Mouse (Mus musculus): Measurements from ENCODE around the gene Kansl1. TPM values are rescaled to one million over a fixed set of nuclear protein-coding genes. Genes with fewer than 3 reads are reported as not detected.

The Kansl1 gene
- total RNA-seq (2014; rRNA removed) (54.9 and 75.5 TPM in 2 replicates), polyA plus RNA-seq (2015; fragmentation: Nextera tagmentation; extraction: Ambion mirVana) (17.9 and 19.0 TPM in 2 replicates)

DNA sequence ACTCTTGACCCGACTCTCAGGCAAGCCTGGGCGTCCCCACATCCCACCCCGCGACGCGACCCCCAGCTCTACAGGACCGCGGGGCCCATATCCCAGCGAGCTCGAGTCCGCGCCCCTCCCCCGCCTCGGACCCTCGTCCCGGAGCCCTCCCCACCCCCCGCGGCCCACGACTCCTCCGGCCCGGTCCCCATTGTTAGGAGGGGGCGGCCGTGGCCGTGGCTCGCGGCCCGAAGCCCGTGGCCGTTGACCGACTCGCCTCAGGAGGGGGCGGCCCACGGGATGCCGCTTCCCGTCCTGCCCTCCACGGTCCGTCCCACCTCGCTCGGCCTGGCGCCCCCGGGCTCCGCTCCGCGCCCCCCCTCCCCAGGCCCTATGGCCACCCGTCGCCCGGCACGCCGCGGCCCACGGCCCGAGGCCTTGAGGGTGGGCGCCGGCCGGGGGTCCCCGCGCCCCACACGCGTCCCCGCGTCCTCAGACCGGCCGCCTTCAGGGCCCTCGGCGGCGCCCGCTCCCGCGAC is at the start of gene Kansl1:
Gene Kansl1, minus strand, starts transcription at position 111 of the 518 bp plus-strand sequence.
- ATAC-seq, result peak; percentile 79
- Histone ChIP-seq H3K4me1 (ENCODE audit: insufficient read depth, low read length) (no peaks in the 10 kb centered on the region), H3K27me3 (ENCODE audit: insufficient read depth, low read length) (no peaks in the 10 kb centered on the region), H3K36me3 (ENCODE audit: insufficient read depth, low read length) (no peaks in the 10 kb centered on the region), H3K9ac (replicated peaks; ENCODE audit: low read length) (peak within 1 kb of the TSS; percentile 94), H3K4me2 (ENCODE audit: low read depth, low read length) (peak within 1 kb of the TSS; percentile 55), H3K27ac (peak within 1 kb of the TSS; percentile 27), H3K4me3 (ENCODE audit: low read length) (peak within 1 kb of the TSS; percentile 98), H3K9me3 (ENCODE audit: low read length) (no peaks in the 10 kb centered on the region)
- WGBS, result under 1% methylated on average over 61 of the region's 69 CpGs
- TF ChIP-seq CTCF (IDR thresholded peaks at IDR 0.05; ENCODE audit: low read depth), result no peak
- peak; percentile 34 for DNase-seq (ENCODE audit: low spot score)

DNA sequence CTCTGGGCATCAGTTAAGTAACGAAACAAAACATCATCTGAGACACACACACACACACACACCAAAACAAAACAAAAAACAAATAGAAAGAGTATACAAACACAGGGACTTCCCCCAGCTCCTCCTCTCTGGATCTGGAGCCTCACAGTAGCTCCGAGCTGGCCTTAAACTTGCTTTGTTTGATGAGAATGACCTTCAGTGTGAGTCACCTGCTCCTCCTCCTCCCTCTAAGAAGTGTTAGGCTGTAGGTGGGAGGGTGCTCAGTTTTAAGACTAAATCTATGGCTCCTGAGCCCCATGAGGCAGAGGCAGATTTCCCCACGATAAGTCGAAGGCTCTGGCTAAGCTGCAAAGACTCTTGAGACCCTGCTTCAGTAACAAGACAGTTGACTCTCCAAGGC is 43.8 kb upstream of the Kansl1 start:
- Histone ChIP-seq H3K27me3 (ENCODE audit: insufficient read depth, low read length) (no peaks in the 10 kb centered on the region), H3K9me3 (ENCODE audit: low read length) (no peaks in the 10 kb centered on the region), H3K4me1 (ENCODE audit: insufficient read depth, low read length) (no peaks in the 10 kb centered on the region), H3K9ac (replicated peaks; ENCODE audit: low read length) (no peak overlapping the region), H3K27ac (no peak overlapping the region), H3K4me2 (ENCODE audit: low read depth, low read length) (no peak overlapping the region), H3K36me3 (ENCODE audit: insufficient read depth, low read length) (peaks cover 42% of the 10 kb centered on the region), H3K4me3 (ENCODE audit: low read length) (no peak overlapping the region)
- TF ChIP-seq CTCF (IDR thresholded peaks at IDR 0.05; ENCODE audit: low read depth), result no peak
- DNase-seq (ENCODE audit: low spot score) (no peak), ATAC-seq (no peak)
- WGBS, result 91% methylated on average over 4 of the region's 4 CpGs

DNA sequence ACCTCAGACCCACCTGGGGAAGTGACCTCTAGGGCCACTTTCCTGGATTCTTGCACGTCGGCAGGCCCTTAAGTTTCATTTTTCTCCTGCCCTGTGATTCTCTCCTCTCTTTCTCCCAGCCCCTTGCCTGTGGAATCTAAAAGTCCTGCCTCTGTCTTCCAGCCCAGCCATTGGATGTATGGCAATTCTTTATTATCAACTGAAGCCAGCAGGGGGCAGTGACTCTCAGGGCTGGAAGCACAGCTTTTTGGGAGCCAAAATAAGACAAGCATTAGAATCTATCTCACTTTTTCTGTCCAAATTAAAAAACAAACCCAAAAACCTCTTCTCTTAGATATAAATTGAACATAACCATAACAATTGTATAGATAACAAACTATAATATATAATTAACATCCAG is 41.9 kb upstream of the Kansl1 start:
- Histone ChIP-seq H3K4me3 (ENCODE audit: low read length) (no peak overlapping the region), H3K9me3 (ENCODE audit: low read length) (no peaks in the 10 kb centered on the region), H3K9ac (replicated peaks; ENCODE audit: low read length) (no peak overlapping the region), H3K27ac (no peak overlapping the region), H3K27me3 (ENCODE audit: insufficient read depth, low read length) (no peaks in the 10 kb centered on the region), H3K36me3 (ENCODE audit: insufficient read depth, low read length) (peaks cover 38% of the 10 kb centered on the region), H3K4me2 (ENCODE audit: low read depth, low read length) (no peak overlapping the region), H3K4me1 (ENCODE audit: insufficient read depth, low read length) (no peaks in the 10 kb centered on the region)
- TF ChIP-seq CTCF (IDR thresholded peaks at IDR 0.05; ENCODE audit: low read depth), result peak; percentile 58
- 94% methylated on average over 2 of the region's 2 CpGs for WGBS
- DNase-seq (ENCODE audit: low spot score) (peak; percentile 66), ATAC-seq (no peak)

GRCm38 (mm10) chr11:104508455-104508854 is 39.8 kb upstream of the Kansl1 start:
- ATAC-seq (no peak), DNase-seq (ENCODE audit: low spot score) (no peak)
- H3K9me3 ChIP-seq (ENCODE audit: low read length), result no peaks in the 10 kb centered on the region
- TF ChIP-seq CTCF (IDR thresholded peaks at IDR 0.05; ENCODE audit: low read depth), result no peak
- no peak overlapping the region for H3K9ac ChIP-seq (replicated peaks; ENCODE audit: low read length)
- H3K27me3 ChIP-seq (ENCODE audit: insufficient read depth, low read length), result no peaks in the 10 kb centered on the region
- no peak overlapping the region for H3K4me3 ChIP-seq (ENCODE audit: low read length)
- WGBS, result 80% methylated on average over 4 of the region's 4 CpGs
- no peaks in the 10 kb centered on the region for H3K4me1 ChIP-seq (ENCODE audit: insufficient read depth, low read length)
- no peak overlapping the region for H3K4me2 ChIP-seq (ENCODE audit: low read depth, low read length)
- H3K36me3 ChIP-seq (ENCODE audit: insufficient read depth, low read length), result peaks cover 34% of the 10 kb centered on the region
- no peak overlapping the region for H3K27ac ChIP-seq

- ATAC-seq, result no peak
Observed at GRCm38 (mm10) chr11:104488292-104488691, 19.6 kb upstream of the Kansl1 start.

GRCm38 (mm10) chr11:104481971-104482370 is 13.3 kb upstream of the Kansl1 start:
- H3K36me3 ChIP-seq (ENCODE audit: insufficient read depth, low read length), result no peaks in the 10 kb centered on the region
- H3K27me3 ChIP-seq (ENCODE audit: insufficient read depth, low read length), result no peaks in the 10 kb centered on the region
- H3K27ac ChIP-seq, result no peak overlapping the region
- H3K9me3 ChIP-seq (ENCODE audit: low read length), result no peaks in the 10 kb centered on the region
- DNase-seq (ENCODE audit: low spot score) (no peak), ATAC-seq (no peak)
- H3K4me3 ChIP-seq (ENCODE audit: low read length), result no peak overlapping the region
- H3K4me1 ChIP-seq (ENCODE audit: insufficient read depth, low read length), result no peaks in the 10 kb centered on the region
- TF ChIP-seq CTCF (IDR thresholded peaks at IDR 0.05; ENCODE audit: low read depth), result no peak
- H3K9ac ChIP-seq (replicated peaks; ENCODE audit: low read length), result no peak overlapping the region
- no peak overlapping the region for H3K4me2 ChIP-seq (ENCODE audit: low read depth, low read length)
- WGBS, result 89% methylated on average over 8 of the region's 8 CpGs

More at GRCm38 (mm10) chr11:104488292-104488691, 19.6 kb upstream of the Kansl1 start:
- Histone ChIP-seq H3K4me2 (ENCODE audit: low read depth, low read length) (no peak overlapping the region), H3K9me3 (ENCODE audit: low read length) (no peaks in the 10 kb centered on the region), H3K27me3 (ENCODE audit: insufficient read depth, low read length) (no peaks in the 10 kb centered on the region), H3K9ac (replicated peaks; ENCODE audit: low read length) (no peak overlapping the region), H3K36me3 (ENCODE audit: insufficient read depth, low read length) (no peaks in the 10 kb centered on the region), H3K27ac (no peak overlapping the region), H3K4me3 (ENCODE audit: low read length) (no peak overlapping the region), H3K4me1 (ENCODE audit: insufficient read depth, low read length) (no peaks in the 10 kb centered on the region)
- TF ChIP-seq CTCF (IDR thresholded peaks at IDR 0.05; ENCODE audit: low read depth), result no peak
- no peak for DNase-seq (ENCODE audit: low spot score)
- 89% methylated on average over 3 of the region's 3 CpGs for WGBS

- WGBS, result 65% methylated on average over 4 of the region's 4 CpGs
- H3K27ac ChIP-seq, result no peak overlapping the region
- no peak overlapping the region for H3K4me3 ChIP-seq (ENCODE audit: low read length)
- ATAC-seq (no peak), DNase-seq (ENCODE audit: low spot score) (no peak)
- no peaks in the 10 kb centered on the region for H3K36me3 ChIP-seq (ENCODE audit: insufficient read depth, low read length)
- no peaks in the 10 kb centered on the region for H3K9me3 ChIP-seq (ENCODE audit: low read length)
- H3K4me1 ChIP-seq (ENCODE audit: insufficient read depth, low read length), result no peaks in the 10 kb centered on the region
- H3K27me3 ChIP-seq (ENCODE audit: insufficient read depth, low read length), result no peaks in the 10 kb centered on the region
- no peak overlapping the region for H3K9ac ChIP-seq (replicated peaks; ENCODE audit: low read length)
- TF ChIP-seq CTCF (IDR thresholded peaks at IDR 0.05; ENCODE audit: low read depth), result no peak
- H3K4me2 ChIP-seq (ENCODE audit: low read depth, low read length), result no peak overlapping the region
Observed at GRCm38 (mm10) chr11:104479505-104479904, 10.8 kb upstream of the Kansl1 start.
